Mouse (Mus musculus) embryo, embryonic 9.5 days (tissue): ENCODE results near the gene Pid1.

Source experiments
- DNase-seq: peaks from one replicate; pipeline ENCODE4 v3.0.0-alpha.2; 2017; ENCODE audit errors: extremely low spot score

Pid1 gene

GRCm38 (mm10) chr1:84056884-84057630 is 306.9 kb downstream of the Pid1 start:
- DNase-seq, result no peak

DNA sequence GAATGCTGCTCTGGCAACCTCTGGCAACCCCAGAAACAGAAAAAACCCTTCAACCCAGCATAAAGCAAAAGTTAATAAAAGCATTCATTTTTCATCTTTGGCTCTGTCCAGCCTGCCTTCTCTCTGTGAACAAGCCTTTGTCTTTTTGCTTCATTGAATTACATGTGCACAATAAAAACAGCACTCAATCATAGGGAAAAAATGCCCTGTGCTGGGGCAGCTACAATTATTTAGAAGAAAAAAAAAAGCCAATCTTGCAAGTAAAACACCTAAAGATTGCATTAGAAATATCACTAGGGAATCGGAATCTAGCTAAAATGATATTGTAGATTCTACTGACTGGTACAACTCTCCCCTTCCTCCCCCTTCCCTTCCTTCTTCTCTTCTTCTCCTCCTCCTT is 307.7 kb downstream of the Pid1 start:
- no peak for DNase-seq

GRCm38 (mm10) chr1:84025746-84026145 is 338.2 kb downstream of the Pid1 start:
- no peak for DNase-seq

DNA sequence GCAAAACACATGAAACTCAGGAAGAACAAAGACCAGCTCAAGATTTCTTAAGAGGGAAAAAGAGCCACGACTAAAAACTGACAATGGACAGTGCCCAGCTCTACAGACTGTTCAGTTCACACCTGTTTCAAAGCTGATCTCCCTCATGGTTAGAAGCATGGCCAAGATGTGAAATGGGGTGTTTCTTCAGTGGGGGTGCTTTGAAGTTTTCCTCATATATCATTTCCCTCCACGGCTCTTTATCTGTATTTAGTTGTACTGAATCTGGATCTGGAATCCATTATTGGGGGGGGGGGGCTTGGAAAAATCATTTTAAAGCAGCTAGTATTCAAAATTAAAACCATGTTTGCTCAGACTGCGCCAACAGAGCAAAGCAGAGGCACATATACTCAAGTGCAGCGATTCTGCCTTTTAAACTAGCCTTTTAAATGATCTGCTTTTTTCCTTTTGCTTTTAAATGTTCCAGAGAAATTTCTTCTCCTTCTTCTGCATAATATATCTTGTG is 351.1 kb downstream of the Pid1 start:
- no peak for DNase-seq

- no peak for DNase-seq
These were observed 361.4 kb downstream of the Pid1 start for GRCm38 (mm10) chr1:84002630-84003029.
